Mouse (Mus musculus) embryo, embryonic 11.5 days (tissue): ENCODE data around the gene Vmn2r18.

ENCODE experiments used
- DNase-seq: peaks from one replicate; pipeline ENCODE4 v3.0.0-alpha.2; 2012; ENCODE audit warnings: low read depth, low spot score

Vmn2r18 gene

GRCm38 (mm10) chr5:151605921-151606320 lies at the start of gene Vmn2r18:
Gene Vmn2r18, minus strand, starts transcription at chr5:151606021.
- DNase-seq: no peak

- no peak for DNase-seq
These were observed 45.6 kb upstream of the Vmn2r18 start for GRCm38 (mm10) chr5:151651411-151651784.

GRCm38 (mm10) chr5:151650700-151651410 lies 45.0 kb upstream of the Vmn2r18 start, which contains the start of gene Rfc3:
Gene Rfc3, minus strand, starts transcription at chr5:151651242.
- peak; percentile 94 for DNase-seq

- DNase-seq: no peak
These were observed 39.0 kb upstream of the Vmn2r18 start for GRCm38 (mm10) chr5:151644845-151645244.

GRCm38 (mm10) chr5:151642867-151643266 lies 37.0 kb upstream of the Vmn2r18 start:
- no peak for DNase-seq

GRCm38 (mm10) chr5:151642102-151642501 lies 36.3 kb upstream of the Vmn2r18 start:
- no peak for DNase-seq

GRCm38 (mm10) chr5:151601696-151602095 lies 4.1 kb downstream of the Vmn2r18 start:
- no peak for DNase-seq
